Mouse (Mus musculus) hindbrain, embryonic 13.5 days (tissue): ENCODE data around the gene Vav1. TPM values are rescaled to one million over a fixed set of nuclear protein-coding genes. Genes with fewer than 3 reads are reported as not detected.
A peak's percentile ranks its signal among the peaks of the same experiment; 100 is the strongest.

ENCODE experiments used
- ATAC-seq: fragments of 200-750 bp; cut with Nextera tagmentation; 2 replicates; pipeline ENCODE4 v1.8.0; 2017; ENCODE audit warnings: moderate TSS enrichment; ENCODE audit not compliant: low FRiP score
- H3K27ac ChIP-seq: fragments of 300-500 bp; sonication (generic); 2 replicates; pipeline ENCODE4 v1.5.1; 2015; ENCODE audit warnings: inconsistent platforms, mild to moderate bottlenecking, moderate library complexity
- H3K27me3 ChIP-seq: fragments of 300-500 bp; sonication (generic); 2 replicates; pipeline ENCODE4 v1.6.1; 2015; ENCODE audit warnings: mild to moderate bottlenecking, inconsistent platforms
- H3K36me3 ChIP-seq: fragments of 300-500 bp; sonication (generic); 2 replicates; pipeline ENCODE4 v1.6.1; 2015; ENCODE audit warnings: mild to moderate bottlenecking, inconsistent platforms
- H3K4me1 ChIP-seq: fragments of 300-500 bp; sonication (generic); replicated peaks from 2 replicates; pipeline ENCODE4 v1.6.1; 2015; ENCODE audit warnings: inconsistent platforms
- H3K4me2 ChIP-seq: fragments of 300-500 bp; sonication (generic); 2 replicates; pipeline ENCODE4 v1.6.1; 2015; ENCODE audit warnings: inconsistent platforms, mild to moderate bottlenecking, moderate library complexity
- H3K4me3 ChIP-seq: fragments of 300-500 bp; sonication (generic); 2 replicates; pipeline ENCODE4 v1.5.1; 2015; ENCODE audit warnings: mild to moderate bottlenecking, inconsistent platforms
- H3K9ac ChIP-seq: fragments of 300-500 bp; sonication (generic); 2 replicates; pipeline ENCODE4 v1.6.1; 2015; ENCODE audit warnings: mild to moderate bottlenecking, inconsistent platforms
- H3K9me3 ChIP-seq: fragments of 300-500 bp; sonication (generic); 2 replicates; pipeline ENCODE4 v1.6.1; 2016; ENCODE audit warnings: inconsistent platforms
- WGBS: fragments of 180-500 bp; shearing (Covaris S2); methylation state at CpG from one replicate; pipeline ENCODE4 v1.1.7; 2015; 5-methylcytosine and 5-hydroxymethylcytosine counted together
- polyA plus RNA-seq: library from polyadenylated mRNA; unstranded; fragments of >200 nt; fragmentation: Nextera tagmentation; extraction: Ambion mirVana; gene quantifications from 2 replicates; pipeline ENCODE4 v1.2.1, GENCODE M21; 2015

The Vav1 gene
- polyA plus RNA-seq, 1 experiment from 2014 or later, result 2.2 TPM

DNA sequence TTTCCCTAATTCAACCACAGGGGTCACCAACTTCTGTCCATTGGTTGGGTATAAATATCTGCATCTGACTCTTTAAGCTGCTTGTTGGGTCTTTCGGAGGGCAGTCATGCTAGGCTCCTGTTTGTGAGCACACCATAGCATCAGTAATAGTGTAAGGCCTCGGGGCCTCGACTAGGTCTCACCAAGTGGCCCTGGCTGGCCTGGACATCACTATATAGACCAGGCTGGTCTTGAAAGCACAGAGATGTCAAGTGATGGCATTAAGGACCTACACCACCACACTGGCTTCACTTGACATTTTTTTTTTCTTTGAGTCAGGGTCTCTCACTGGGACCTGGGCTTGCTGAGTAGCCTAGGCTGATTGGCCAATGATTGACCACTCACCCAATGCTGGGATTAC lies 20.7 kb upstream of the Vav1 start:
- H3K27me3 ChIP-seq, result no peaks in the 10 kb centered on the region
- H3K4me3 ChIP-seq, result no peak overlapping the region
- H3K9ac ChIP-seq, result no peak overlapping the region
- H3K9me3 ChIP-seq, result no peaks in the 10 kb centered on the region
- no peak for ATAC-seq
- H3K4me1 ChIP-seq, result no peaks in the 10 kb centered on the region
- H3K4me2 ChIP-seq, result no peak overlapping the region
- no peak overlapping the region for H3K27ac ChIP-seq
- peaks cover 50% of the 10 kb centered on the region for H3K36me3 ChIP-seq
- WGBS, result 98% methylated on average over 3 of the region's 3 CpGs

- no peak overlapping the region for H3K4me2 ChIP-seq
- H3K4me3 ChIP-seq, result no peak overlapping the region
- no peaks in the 10 kb centered on the region for H3K4me1 ChIP-seq
- 92% methylated on average over 8 of the region's 8 CpGs for WGBS
- H3K9me3 ChIP-seq, result no peaks in the 10 kb centered on the region
- H3K9ac ChIP-seq, result no peak overlapping the region
- H3K27ac ChIP-seq, result no peak overlapping the region
- H3K27me3 ChIP-seq, result no peaks in the 10 kb centered on the region
- H3K36me3 ChIP-seq, result peaks cover 52% of the 10 kb centered on the region
- no peak for ATAC-seq
Observed at GRCm38 (mm10) chr17:57259742-57260141, 19.2 kb upstream of the Vav1 start.

GRCm38 (mm10) chr17:57260351-57260750 lies 18.5 kb upstream of the Vav1 start:
- Histone ChIP-seq H3K9ac (no peak overlapping the region), H3K27me3 (no peaks in the 10 kb centered on the region), H3K4me1 (no peaks in the 10 kb centered on the region), H3K27ac (no peak overlapping the region), H3K9me3 (no peaks in the 10 kb centered on the region), H3K4me2 (no peak overlapping the region), H3K4me3 (no peak overlapping the region), H3K36me3 (peaks cover 46% of the 10 kb centered on the region)
- no peak for ATAC-seq
- 91% methylated on average over 9 of the region's 9 CpGs for WGBS

DNA sequence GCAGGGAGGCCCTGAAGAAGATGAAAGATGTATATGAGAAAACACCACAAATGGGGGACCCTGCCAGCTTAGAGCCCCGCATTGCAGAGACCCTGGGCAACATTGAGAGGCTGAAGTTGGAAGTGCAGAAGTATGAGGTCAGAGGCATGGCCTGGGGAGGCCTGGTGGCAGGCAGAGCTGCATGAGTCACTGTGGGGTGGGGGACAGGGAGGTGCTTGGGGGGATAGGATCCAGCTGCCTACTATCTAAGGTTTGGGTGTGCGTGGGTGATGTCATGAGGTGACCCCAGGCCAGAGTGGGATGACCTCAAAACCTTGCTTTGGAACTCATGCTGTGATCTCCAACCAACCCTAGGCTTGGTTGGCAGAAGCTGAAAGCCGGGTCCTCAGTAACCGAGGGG lies 17.6 kb upstream of the Vav1 start:
- no peak overlapping the region for H3K4me3 ChIP-seq
- WGBS, result 94% methylated on average over 4 of the region's 4 CpGs
- no peak for ATAC-seq

DNA sequence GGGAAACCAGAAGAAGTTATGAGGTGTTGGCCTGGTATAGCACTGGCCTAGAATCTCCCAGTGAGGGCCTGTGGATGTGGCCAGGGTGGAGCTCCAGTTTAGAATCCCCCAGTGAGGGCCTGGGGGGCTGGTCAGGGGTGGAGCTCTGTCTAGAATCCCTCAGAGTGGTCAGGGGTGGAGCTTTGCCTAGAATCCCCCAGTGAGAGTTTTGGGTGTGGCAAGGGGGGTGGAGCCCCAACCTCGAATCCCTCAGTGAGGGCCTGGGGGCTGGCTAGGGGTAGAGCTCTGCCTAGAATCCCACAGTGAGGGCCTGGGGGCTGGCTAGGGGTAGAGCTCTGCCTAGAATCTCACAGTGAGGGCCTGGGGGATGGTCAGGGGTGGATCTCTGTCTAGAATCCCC lies 17.1 kb upstream of the Vav1 start:
- no peaks in the 10 kb centered on the region for H3K4me1 ChIP-seq
- no peak overlapping the region for H3K4me3 ChIP-seq
- no peak overlapping the region for H3K27ac ChIP-seq
- H3K27me3 ChIP-seq, result no peaks in the 10 kb centered on the region
- 50% methylated on average over 1 of the region's 1 CpGs for WGBS
- 0 out of 2 replicates have a peak, but pooled peaks have one; percentile 28 for ATAC-seq
- H3K36me3 ChIP-seq, result peaks cover 39% of the 10 kb centered on the region
- no peaks in the 10 kb centered on the region for H3K9me3 ChIP-seq
- no peak overlapping the region for H3K9ac ChIP-seq
- no peak overlapping the region for H3K4me2 ChIP-seq

More for the DNA sequence above, 17.6 kb upstream of the Vav1 start:
- no peaks in the 10 kb centered on the region for H3K4me1 ChIP-seq
- no peaks in the 10 kb centered on the region for H3K9me3 ChIP-seq
- no peak overlapping the region for H3K9ac ChIP-seq
- no peak overlapping the region for H3K4me2 ChIP-seq
- peaks cover 40% of the 10 kb centered on the region for H3K36me3 ChIP-seq
- no peak overlapping the region for H3K27ac ChIP-seq
- no peaks in the 10 kb centered on the region for H3K27me3 ChIP-seq

- peaks cover 30% of the 10 kb centered on the region for H3K36me3 ChIP-seq
- no peaks in the 10 kb centered on the region for H3K27me3 ChIP-seq
- H3K4me1 ChIP-seq, result no peaks in the 10 kb centered on the region
- H3K27ac ChIP-seq, result no peak overlapping the region
- H3K9me3 ChIP-seq, result no peaks in the 10 kb centered on the region
- 93% methylated on average over 17 of the region's 17 CpGs for WGBS
- no peak for ATAC-seq
- H3K4me3 ChIP-seq, result no peak overlapping the region
- no peak overlapping the region for H3K4me2 ChIP-seq
- H3K9ac ChIP-seq, result no peak overlapping the region
Observed at GRCm38 (mm10) chr17:57262901-57263550, 15.9 kb upstream of the Vav1 start.

DNA sequence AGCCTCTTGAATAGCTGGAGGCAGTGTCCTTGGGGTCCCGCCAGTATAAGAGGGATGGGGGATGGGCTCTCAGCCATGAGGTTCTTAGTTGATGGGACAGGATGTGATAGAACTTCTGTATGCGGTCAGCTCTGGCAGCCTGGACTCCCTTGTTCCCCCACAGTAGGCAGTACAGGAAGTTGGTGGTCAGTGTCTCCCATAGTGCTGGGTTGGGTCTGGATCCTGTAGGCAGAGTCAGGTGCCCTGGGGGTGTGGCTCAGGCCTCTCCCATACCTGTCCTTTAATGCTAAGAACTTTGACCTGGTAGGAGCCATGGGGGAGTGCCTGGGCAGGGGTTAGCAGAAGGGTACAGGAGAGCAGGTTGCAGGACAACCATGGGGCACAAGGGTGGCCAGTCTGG lies 14.7 kb upstream of the Vav1 start:
- Histone ChIP-seq H3K9me3 (no peaks in the 10 kb centered on the region), H3K27me3 (no peaks in the 10 kb centered on the region), H3K4me2 (no peak overlapping the region), H3K27ac (no peak overlapping the region), H3K4me3 (no peak overlapping the region), H3K4me1 (no peaks in the 10 kb centered on the region), H3K9ac (no peak overlapping the region), H3K36me3 (peaks cover 24% of the 10 kb centered on the region)
- ATAC-seq, result no peak
- 77% methylated on average over 2 of the region's 2 CpGs for whole genome bisulfite sequencing

DNA sequence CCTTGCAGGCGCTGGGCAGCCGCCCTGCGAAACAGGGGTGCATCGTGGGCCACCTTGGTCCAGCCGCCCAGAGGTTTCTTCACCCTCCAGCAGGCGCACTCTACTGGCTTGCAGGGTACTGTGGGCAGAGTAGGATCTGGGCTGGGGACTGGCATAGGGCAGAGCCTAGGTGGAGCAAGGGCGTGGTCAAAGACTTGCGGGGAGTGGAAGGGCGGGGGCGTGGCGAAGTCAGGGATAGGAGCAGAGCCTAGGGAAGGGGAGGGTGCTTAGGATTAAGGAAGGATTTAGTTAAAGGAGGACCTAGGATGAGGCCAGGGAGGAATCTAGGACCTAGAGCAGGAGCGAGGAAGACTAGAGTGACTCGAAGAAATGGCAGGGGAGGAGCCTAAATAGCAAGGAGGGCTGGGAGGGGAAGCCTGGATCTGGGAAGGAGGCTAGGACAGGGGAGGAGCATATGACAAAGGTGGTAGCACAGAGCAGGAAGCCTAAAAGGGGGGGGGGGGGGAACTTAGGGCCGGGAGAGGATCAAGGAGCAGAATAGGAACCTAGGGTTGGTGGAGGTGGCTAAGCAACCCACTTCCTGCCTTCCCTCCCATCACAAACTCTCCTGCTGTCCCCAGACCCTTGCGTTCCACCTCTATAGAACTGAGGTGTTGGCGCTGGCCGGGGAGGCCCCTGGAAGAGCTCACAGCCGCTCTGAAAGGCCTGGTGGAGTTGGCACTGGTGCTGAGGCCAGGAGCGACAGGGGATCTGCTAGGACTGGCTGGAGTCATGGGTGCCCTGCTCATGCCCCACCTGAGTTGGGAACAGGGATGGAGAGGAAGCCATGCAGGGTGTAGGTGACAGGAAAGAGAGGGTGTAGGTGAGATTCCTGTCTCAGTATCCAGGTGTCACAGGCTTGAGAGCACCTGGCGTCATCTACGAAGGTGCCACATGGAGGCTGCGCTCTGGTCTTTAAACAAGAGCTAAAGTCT lies 13.6 kb upstream of the Vav1 start:
- no peak for ATAC-seq
- Histone ChIP-seq H3K27me3 (no peaks in the 10 kb centered on the region), H3K4me3 (no peak overlapping the region), H3K9ac (no peak overlapping the region), H3K9me3 (no peaks in the 10 kb centered on the region), H3K4me2 (no peak overlapping the region), H3K36me3 (peaks cover 24% of the 10 kb centered on the region), H3K27ac (no peak overlapping the region), H3K4me1 (no peaks in the 10 kb centered on the region)
- 38% methylated on average over 21 of the region's 22 CpGs for WGBS

DNA sequence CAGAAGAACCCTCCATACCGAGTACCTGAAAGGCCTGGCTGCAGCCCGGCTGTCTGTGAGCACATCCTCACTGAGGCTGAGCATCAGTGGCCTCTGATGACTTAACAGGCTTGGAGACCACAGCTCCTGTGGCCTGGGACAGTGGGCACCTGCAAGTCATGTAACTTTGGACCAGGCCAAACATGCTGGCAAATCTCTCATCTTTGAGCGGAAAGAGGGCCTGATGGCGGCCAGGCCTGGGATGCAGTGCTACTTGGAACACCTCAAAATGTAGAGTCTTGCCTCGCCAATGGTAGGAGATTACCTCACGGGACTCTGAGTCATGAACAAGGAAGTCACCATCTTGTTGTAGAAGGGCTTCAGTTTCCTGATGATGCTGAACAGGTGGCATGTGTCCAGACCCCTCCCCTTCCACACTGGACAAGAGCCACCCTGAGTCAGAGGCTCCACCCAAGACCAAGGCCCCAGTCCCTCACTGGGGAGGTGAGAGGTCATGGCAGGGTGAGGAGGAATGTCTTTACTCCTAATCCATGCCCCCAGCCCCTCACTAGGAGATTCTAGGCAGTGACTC lies 11.3 kb upstream of the Vav1 start:
- Histone ChIP-seq H3K27me3 (peaks cover 14% of the 10 kb centered on the region), H3K4me1 (no peaks in the 10 kb centered on the region), H3K36me3 (peaks cover 9% of the 10 kb centered on the region), H3K9me3 (no peaks in the 10 kb centered on the region), H3K4me3 (no peak overlapping the region), H3K27ac (no peak overlapping the region), H3K4me2 (no peak overlapping the region), H3K9ac (no peak overlapping the region)
- 93% methylated on average over 6 of the region's 6 CpGs for WGBS
- no peak for ATAC-seq

DNA sequence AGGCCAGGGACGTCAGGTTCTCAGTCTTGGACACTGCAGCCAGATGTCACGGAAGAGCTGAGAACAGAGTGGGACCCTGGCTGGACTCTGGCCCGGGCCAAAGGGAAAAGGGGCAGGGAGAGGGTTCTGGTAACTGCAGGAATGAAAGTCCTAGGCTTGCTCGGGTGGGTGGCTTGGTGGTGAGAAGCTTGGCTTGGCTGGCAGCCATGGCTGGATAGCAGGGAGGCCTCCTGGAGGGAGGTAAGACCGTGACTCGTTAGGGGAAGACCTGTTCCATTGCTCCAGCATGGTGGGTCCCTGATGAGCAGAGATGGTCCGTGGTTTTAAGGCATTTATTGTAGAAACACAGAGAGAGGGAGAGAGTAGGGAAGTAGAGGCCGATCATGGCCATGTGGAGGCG lies 7.6 kb upstream of the Vav1 start:
- 74% methylated on average over 9 of the region's 9 CpGs for WGBS
- Histone ChIP-seq H3K4me3 (no peak overlapping the region), H3K27ac (no peak overlapping the region), H3K36me3 (no peaks in the 10 kb centered on the region), H3K4me2 (no peak overlapping the region), H3K9me3 (no peaks in the 10 kb centered on the region), H3K4me1 (peaks cover 18% of the 10 kb centered on the region), H3K9ac (no peak overlapping the region), H3K27me3 (peaks cover 50% of the 10 kb centered on the region)
- no peak for ATAC-seq

DNA sequence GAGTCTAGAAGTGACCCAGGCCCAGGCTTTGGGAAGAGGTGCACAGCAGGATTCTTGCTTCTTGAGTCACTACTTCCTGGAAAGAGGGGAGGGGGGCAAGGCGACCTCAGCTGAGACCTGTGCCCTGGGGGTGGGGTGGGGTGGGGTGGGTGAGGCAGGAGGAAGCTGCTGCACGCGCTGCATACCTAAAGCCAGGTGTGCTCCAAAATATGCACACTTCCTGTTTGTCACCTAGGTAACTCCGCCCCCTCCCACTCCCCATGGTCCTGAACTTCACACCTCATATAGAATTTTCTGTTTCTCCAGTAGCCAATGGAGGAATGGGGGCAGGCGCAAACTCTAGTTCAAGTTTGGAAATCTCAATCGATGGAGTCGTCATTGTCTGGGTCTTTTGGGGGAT lies 5.1 kb upstream of the Vav1 start:
- Histone ChIP-seq H3K4me2 (no peak overlapping the region), H3K27me3 (peaks cover 53% of the 10 kb centered on the region), H3K9me3 (no peaks in the 10 kb centered on the region), H3K36me3 (no peaks in the 10 kb centered on the region), H3K4me3 (no peak overlapping the region), H3K4me1 (peaks cover 23% of the 10 kb centered on the region), H3K27ac (no peak overlapping the region), H3K9ac (no peak overlapping the region)
- no peak for ATAC-seq
- 41% methylated on average over 7 of the region's 7 CpGs for WGBS

- Histone ChIP-seq H3K4me1 (peaks cover 23% of the 10 kb centered on the region), H3K9me3 (no peaks in the 10 kb centered on the region), H3K36me3 (no peaks in the 10 kb centered on the region), H3K9ac (peak overlapping the region; percentile 62), H3K27me3 (peaks cover 62% of the 10 kb centered on the region), H3K4me3 (peak overlapping the region; percentile 46), H3K4me2 (peak overlapping the region; percentile 68), H3K27ac (no peak overlapping the region)
- no peak for ATAC-seq
- WGBS, result 6% methylated on average over 15 of the region's 15 CpGs
Observed at GRCm38 (mm10) chr17:57274686-57275085, 4.2 kb upstream of the Vav1 start.
